Mouse (Mus musculus) heart, postnatal 10 days (tissue): ENCODE measurements around the gene Plcd3. TPM values are rescaled to one million over a fixed set of nuclear protein-coding genes. Genes with fewer than 3 reads are reported as not detected.

Source experiments
- DNase-seq, 2 experiments: peaks; one replicate each; pipeline ENCODE4 v3.0.0; 2021
- intact Hi-C: fragments of 180-260 bp; cut with DNase I; formaldehyde crosslinking; loops from one replicate; pipeline ENCODE4 v1.15.1; 2025
- total RNA-seq, 2 experiments: library from RNA; stranded (reverse); gene quantifications; 2 replicates each; pipeline ENCODE4 v1.2.3; 2021

Plcd3 gene
- total RNA-seq, 2 experiments from 2014 or later = 26.7 to 27.7 TPM

DNA sequence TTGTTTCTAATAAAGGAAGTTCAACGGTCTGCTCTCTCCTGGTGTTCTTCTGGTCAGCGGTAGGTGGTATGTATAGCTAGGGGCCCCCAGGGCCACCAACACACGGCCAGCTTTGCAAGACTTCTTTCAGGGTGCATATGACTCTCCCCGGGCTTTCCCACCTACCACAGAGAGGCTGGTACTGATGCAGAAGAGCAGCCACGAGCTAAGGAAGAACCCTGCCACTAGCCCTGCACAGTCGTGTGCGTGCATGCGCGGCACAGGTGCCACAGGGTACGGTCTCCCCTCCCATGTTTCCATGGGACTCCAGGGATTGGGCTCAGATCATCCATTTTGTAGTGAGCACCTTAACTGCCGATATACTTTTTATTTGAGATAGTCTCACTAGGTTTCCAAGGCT lies 32.6 kb downstream of the Plcd3 start:
- intact Hi-C loops = no loop called here
- no peak for DNase-seq

GRCm38 (mm10) chr11:103068272-103068671 lies 33.2 kb downstream of the Plcd3 start:
- intact Hi-C loops = no loop called here
- no peak for DNase-seq

GRCm38 (mm10) chr11:103067457-103068001 lies 33.9 kb downstream of the Plcd3 start:
- DNase-seq = peak; percentile 72 to 75
- intact Hi-C loops = no loop called here

- no peak for DNase-seq
- intact Hi-C loops = no loop called here
These were observed 34.5 kb downstream of the Plcd3 start for GRCm38 (mm10) chr11:103067051-103067361.

DNA sequence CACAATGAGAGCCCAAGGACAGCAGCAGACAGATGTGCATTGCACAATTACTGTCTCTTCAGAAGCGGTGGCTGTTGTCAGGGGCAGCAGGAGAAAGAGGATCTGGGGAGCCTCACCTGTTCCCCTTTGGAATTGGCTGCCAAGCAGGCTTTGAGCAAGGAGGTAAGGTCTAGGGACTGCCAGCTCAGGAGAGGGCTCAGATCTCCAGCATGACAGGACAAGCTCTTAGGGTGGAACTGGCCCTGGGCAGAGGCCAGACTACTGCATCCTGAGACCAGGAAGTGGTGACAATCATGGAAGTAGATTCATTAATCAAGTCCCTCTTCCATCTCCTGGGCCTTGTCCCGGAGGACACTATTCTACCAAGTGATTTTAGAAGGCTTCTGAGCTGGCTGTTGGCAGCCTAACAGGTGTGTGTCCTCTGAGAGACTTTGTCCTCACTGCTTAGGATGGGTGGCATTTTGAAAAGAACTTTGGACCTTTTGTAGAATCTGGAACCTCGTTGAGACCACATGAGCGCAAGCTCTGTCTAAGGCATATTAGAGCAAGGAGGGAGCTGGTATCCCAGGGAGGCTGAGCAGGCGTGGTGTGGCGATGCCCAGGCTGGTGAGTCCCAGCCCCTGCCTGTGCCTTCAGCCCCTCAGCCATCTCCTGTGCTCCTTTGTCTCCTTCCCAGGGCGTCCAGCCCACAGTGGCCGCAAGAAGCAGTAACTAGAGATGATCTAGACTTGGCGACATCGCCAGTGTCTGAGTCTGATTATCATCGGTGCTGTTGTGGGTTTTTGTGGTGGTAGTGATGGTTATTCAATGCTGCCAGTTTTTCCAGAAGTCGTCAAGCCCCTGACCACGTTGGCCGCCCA lies 35.0 kb downstream of the Plcd3 start:
- intact Hi-C loops = no loop called here
- no peak for DNase-seq

DNA sequence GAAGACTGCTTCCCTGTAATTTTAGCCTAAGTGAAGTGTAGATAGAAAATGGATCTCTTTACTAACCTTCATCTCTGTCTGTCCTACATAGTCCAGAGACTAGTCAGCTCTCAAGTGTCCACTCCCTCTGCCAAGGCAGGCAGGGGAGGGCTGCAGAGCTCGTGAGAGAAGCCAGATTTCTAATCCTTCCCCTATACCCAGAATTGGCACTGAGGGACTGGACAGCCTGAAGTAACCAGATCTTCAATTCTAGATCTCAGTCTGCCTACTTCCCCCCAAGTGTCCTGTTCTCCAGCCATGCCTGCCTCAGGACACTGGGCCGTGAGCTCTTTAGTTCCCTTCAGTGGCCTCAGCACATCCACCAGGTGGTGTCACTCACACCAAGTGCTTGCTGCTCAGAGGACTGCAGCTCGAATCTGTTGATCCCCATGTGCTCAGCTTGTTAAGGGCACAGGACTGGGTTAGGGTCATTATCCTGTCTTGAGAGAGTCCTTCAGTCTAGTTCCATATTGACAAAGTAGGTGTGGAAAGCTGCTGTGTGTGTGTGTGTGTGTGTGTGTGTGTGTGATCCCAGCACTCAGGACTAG lies 42.9 kb downstream of the Plcd3 start:
- peak; percentile 49 to 58 for DNase-seq
- intact Hi-C loops = loop anchor here (5.0 kb wide), 1 partner anchor 99 kb away; no protein-coding TSS in a partner anchor

DNA sequence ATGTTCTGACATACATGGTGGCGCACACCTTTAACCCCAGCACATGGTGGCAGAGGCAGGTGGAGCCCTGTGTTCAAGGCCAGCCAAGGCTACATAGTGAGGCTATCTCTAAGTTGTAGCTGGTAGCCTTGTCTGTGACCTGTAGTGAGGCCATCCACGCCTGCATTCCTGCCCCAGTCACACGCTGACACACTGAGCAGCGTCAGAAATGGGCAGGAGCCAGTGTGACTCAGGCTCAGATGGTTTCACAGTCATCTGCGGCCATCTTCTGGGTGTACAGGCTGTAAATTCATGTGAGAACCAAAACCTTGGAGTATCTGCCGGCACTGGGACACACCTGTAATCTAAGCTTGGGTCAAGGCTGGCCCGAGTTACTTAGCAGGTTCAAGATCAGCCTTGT lies 44.8 kb downstream of the Plcd3 start:
- intact Hi-C loops = loop anchor here (5.0 kb wide), 1 partner anchor 101 kb away; no protein-coding TSS in a partner anchor
- no peak for DNase-seq

GRCm38 (mm10) chr11:103054798-103055197 lies 46.7 kb downstream of the Plcd3 start:
- intact Hi-C loops = loop anchor here (1.0 to 5.0 kb wide), 2 partner anchors 103 to 153 kb away; no protein-coding TSS in a partner anchor
- DNase-seq = peak; percentile 85 to 90

DNA sequence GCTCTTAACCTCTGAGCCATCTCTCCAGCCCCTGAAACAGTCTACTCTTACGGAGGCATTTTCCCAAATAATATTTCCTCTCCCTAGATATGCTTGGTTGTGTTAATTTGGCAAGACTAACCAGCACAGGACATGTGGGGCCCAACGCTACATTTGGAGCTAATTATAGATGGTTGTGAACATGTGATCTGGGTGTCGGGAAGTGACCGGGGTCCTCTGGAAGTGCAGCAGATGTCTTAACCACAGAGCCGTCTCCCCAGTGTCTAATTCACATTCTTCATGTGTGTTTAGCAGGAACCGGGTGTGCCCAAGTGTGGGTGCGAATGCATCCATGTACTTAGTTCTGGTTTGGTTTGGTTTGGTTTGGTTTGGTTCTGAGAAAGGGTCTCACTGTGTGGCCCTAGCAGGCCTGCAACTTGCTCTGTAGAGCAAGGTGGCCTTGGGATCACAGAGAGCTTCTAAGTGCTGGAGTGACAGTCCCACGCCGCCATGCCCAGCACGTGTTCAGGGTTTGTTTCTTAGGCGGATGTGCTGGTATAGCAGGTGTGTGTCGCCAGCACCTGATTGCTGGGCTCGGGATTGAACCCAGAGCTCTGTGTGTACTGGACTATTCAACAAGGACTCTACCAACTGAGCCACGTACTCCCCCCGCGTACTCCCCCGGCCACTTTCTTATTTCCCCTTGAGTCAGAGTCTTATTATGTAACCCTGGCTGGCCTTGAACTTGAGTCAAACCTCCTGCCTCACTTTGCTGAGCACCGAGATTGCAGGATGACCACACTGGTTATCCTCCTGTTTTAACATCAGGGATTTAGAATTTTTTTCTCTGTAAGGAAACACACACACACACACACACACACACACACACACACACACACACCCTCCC lies 48.0 kb downstream of the Plcd3 start:
- intact Hi-C loops = loop anchor here (1.0 kb wide), 1 partner anchor 152 kb away; no protein-coding TSS in a partner anchor
- peak in 1 of 2 experiments; percentile 32 for DNase-seq

GRCm38 (mm10) chr11:103052078-103052477 lies 49.4 kb downstream of the Plcd3 start:
- intact Hi-C loops = no loop called here
- no peak for DNase-seq

GRCm38 (mm10) chr11:103051249-103051691 lies 50.2 kb downstream of the Plcd3 start:
- intact Hi-C loops = loop anchor here (2.0 kb wide), 1 partner anchor 52 kb away; no protein-coding TSS in a partner anchor
- peak; percentile 85 to 91 for DNase-seq

- peak; percentile 49 to 51 for DNase-seq
- intact Hi-C loops = loop anchor here (2.0 kb wide), 1 partner anchor 51 kb away; no protein-coding TSS in a partner anchor
These were observed 51.3 kb downstream of the Plcd3 start for GRCm38 (mm10) chr11:103050153-103050552.

- intact Hi-C loops = loop anchor here (2.0 kb wide), 1 partner anchor 51 kb away; no protein-coding TSS in a partner anchor
These were observed 51.8 kb downstream of the Plcd3 start for GRCm38 (mm10) chr11:103049611-103050010.

GRCm38 (mm10) chr11:103046286-103046685 lies 55.2 kb downstream of the Plcd3 start:
- intact Hi-C loops = no loop called here
- no peak for DNase-seq

More at GRCm38 (mm10) chr11:103049611-103050010, 51.8 kb downstream of the Plcd3 start:
- no peak for DNase-seq

- DNase-seq = no peak
- intact Hi-C loops = no loop called here
These were observed 57.5 kb downstream of the Plcd3 start for GRCm38 (mm10) chr11:103043982-103044381.

- peak in 1 of 2 experiments; percentile 29 for DNase-seq
- intact Hi-C loops = no loop called here
These were observed 58.6 kb downstream of the Plcd3 start for GRCm38 (mm10) chr11:103042828-103043227.

DNA sequence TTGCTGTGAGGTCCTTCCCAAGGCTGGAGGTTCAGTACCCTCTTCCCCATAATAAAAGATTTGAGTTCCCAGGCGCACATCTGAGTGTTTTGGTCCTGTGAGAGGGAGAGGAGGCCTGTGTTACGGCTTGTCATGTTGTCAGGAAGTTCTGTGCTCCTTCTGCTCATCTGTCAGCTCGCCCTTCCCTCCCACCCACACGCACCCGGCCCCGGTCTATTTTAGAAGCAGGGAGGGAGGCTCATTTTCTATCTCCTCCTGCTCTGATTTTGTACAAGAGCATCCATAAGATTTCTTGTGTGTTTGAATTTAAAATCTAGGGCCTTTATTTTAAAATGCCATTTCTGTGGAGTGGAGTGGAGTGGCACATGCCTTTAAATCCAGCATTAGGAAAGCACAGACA lies 63.4 kb downstream of the Plcd3 start:
- intact Hi-C loops = no loop called here
- no peak for DNase-seq

- no peak for DNase-seq
- intact Hi-C loops = no loop called here
These were observed 64.5 kb downstream of the Plcd3 start for GRCm38 (mm10) chr11:103036881-103037465.

DNA sequence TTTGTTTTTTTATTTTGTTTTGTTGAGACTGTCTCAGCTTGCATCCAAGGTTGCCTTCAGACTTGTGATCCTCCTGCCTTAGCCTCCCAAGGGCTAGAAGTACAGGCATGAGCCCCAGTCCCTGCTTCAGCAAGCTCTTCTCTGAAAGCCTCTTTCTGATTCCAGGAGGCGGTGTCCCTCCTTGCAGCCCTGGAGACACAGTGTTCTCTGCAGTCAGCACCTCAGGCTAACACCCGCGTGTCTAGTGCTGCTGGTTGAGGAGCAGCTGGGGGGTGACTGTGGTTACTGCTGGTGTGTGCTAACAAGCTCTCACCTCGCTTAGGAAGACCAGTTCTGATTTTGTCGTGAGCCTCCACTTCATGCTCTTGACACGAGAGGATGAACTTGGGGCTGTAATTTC lies 66.5 kb downstream of the Plcd3 start:
- intact Hi-C loops = no loop called here
- no peak for DNase-seq

- DNase-seq = no peak
- intact Hi-C loops = no loop called here
These were observed 68.4 kb downstream of the Plcd3 start for GRCm38 (mm10) chr11:103033030-103033429.
